Mouse (Mus musculus) thymus, postnatal 10 days (tissue): ENCODE data around the gene B830017H08Rik.

Experiments used
- DNase-seq, 2 experiments: peaks; one replicate each; pipeline ENCODE4 v3.0.0; 2021; ENCODE audit warnings: low spot score in 2 of 2

The B830017H08Rik gene

DNA sequence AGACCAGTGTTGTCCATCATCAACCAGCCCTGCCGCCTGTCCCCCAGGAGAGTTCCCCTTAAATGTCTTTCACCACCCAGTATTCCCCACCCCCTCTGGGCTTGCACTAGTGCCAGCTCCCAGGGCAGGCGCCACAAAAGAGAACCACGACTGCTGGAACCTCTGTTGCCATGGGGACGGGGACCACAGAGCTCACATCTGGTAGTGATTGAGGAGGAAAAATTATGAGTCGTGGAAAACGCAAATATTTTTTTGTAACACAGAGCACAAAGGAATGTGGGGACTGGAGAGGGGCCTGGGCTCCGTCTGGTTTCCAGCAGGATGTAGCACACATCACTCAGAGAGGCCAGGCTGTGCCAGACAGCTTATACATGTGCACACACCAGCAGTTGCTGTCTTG lies 23.2 kb upstream of the B830017H08Rik start:
- DNase-seq = no peak

DNA sequence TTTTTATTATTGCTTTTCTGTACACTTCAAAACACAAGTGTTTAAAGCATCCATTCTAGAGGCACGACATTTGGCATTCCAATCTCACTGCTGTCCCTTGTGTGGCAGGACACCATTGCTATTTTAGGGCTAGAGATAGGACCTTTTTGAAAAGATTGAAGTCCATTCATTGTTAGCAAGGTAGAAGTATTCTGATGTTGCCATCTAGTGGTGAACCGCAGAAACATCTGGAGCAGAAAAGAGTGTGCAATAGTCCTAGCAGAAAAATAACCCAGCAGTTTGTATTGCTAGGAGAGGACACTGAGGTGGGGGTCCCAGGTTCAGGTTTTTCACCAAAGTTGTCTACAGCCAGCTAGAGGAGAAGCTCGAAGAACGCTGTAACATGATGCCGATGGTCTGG lies 20.8 kb upstream of the B830017H08Rik start:
- DNase-seq = no peak

DNA sequence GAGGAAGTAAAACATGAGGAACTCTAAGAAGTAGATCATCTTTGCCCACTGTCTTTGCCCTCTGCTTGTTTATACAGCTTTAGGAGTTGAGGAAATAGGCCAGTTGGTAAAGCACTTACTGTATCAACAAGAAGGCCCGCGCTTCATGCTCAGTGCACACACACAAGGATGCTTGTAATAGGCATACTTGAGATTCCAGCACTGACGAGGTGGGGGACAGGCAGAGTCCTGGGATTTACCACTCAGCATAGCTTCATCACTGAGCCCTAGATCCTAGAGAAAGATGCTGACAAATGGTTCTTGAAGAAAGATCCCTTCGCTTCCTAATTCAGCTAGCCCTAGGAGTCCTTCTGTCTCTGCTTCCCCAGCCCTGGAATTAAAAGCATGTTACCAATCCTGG lies 19.7 kb upstream of the B830017H08Rik start:
- no peak for DNase-seq

DNA sequence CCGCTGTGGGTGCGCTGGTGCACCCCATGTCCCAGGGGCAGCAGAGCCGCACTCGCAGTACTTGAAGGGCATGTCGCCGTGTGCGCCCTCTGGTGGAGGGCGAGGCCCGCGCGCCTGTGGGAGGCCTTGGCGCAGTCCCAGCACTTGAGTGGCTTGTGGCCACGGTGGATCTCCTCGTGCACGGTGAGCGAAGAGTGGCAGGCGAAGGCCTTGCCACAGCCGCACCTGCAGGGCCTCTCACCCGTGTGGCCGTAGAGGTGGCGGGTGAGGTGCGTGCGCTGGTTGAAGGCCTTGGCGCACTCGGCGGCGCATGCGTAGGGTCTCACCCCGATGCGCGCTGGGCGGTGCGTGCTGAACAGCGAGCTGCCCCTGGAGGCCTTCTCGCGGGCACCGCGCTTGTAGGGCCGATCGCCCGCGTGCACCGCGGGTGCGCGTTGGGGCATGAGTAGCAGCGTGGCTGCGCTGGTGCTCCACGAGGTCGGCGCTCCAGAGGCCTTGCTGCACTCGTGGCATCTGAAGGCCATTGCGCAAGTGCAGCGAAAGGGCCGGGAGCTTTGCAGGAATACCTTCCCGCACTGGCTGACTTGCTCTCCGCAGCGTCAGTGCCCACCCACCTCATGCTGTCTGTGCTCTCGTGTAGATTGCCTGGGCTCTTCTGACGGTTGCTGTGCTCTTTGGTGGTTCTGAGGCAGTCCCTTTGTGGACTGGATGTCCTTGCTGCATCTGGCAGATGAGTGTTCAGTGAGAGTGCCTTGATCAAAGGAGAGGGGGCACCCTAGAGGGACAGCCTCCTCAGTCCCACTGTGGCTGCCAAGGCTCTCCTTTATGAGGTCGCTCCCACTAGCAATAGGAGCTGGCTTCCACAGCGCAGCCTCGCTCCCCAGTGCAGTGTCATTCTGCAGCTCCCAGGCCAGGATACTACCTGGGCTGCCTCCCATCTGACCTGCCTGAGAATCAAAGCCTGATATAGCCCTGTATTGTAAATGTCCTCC lies 17.2 kb upstream of the B830017H08Rik start:
- peak; percentile 58 to 74 for DNase-seq

DNA sequence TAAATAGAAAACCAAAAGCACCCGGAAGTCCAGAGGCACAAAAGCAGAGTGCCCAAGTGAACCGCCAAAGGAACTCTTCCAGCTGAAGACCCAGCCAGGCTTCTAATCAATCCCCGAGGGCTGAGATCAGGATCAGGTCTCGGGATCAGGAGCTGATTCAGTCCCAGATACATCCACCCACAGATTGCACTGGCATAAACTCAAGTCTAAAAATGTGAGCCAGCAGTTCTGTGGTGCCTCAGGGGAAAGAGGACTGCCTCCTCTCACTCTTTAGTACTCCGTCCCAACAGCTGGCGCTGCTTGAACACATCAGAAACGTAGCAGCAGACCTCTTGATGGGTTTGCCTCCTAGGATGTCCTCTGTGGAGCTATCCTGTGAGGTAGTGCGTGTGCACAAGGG lies 16.4 kb upstream of the B830017H08Rik start:
- no peak for DNase-seq

DNA sequence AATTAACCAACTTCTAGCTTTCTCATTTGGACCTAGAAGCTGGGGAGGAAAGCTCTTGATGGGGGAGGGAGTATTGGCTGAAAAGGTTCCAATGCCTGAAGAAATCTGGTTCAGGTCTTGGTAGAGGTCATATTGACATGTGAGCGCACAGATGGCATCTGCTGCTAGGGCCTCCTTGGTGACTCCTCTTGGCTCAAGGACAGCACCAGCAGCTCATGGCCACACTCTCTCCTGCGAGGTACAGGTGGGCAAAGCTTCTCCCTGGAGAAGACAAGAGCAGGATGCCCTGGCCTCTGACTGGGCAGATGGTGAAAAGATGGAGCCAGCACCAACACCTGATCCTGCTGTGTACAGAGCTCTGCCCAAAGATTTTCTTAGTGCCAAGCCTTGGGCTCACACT lies 6.4 kb upstream of the B830017H08Rik start:
- no peak for DNase-seq

DNA sequence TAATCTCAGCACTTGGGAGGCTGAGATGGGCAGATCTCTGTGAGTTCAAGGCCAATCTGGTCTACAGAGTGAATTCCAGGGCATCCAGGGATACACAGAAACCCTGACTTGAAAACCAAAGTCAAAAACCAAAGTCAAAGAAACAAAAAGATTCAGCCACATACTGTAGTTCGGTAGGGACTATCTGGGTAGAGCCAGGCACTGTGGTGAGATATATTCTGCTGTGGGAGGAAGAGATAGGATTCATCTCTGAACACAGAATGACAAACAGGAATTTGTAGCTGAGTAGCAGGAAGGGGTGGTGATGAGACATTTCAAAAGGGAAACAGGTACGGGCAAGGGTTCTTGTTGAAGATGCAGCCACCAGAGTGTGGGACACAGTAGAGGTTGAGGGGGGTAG lies 4.7 kb upstream of the B830017H08Rik start:
- DNase-seq = no peak

DNA sequence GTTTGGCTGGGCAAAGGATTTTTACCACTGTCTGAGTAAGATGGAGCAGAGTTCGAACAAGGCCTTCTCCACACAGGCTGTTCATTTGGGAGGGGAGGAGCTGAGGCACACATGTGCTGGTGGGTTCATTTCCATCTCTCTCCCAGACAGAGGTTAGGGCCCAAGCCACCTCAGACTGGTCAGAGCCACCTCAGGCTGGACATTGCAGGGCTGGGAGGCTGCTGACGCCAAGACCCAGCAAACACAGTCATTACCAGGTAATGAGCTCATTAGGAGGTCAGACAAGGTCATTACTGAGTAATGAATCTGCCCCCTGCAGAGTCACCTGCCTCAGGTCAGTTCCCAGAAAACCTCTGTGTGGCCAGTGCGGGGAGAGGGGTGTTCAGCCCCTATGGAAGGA lies 4.1 kb upstream of the B830017H08Rik start:
- no peak for DNase-seq

DNA sequence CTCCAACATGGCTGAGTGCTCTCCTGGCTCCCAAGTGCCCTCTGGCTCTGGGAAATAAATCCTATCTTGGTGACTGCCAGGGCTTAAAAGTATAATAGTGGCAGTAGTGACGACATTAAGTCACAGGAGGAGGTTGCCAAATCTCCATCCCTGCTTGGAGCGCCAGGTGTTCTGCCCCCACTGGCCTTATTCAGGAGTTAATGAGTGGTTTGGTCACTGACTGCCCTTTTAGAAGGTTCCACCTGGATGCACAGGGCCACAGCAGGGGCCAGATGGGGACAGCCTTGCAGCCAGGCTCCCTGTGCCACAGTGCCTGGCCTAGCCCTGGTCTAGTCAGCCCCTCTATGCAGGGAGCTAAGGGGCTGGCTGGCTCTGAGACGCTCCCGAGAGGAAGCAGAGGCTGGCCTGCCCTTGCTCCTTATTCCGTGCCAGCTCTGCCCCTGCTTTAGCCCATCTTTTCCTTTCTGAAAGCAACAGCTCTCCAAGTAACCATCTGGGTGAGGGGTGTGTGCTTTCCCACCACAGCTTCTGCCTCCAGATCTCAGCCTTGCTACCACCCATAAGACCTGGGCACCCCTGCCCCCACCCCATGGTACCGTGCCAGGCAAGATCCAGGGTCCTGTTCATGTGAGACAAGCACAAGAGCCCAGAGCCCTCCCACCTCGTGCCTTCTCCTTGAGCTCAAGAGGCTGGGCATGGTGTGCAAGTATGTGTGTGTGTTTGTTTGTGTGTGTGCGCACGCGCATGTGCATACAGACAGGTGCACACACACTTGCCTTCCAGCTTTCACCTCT lies 2.3 kb upstream of the B830017H08Rik start:
- DNase-seq = no peak

DNA sequence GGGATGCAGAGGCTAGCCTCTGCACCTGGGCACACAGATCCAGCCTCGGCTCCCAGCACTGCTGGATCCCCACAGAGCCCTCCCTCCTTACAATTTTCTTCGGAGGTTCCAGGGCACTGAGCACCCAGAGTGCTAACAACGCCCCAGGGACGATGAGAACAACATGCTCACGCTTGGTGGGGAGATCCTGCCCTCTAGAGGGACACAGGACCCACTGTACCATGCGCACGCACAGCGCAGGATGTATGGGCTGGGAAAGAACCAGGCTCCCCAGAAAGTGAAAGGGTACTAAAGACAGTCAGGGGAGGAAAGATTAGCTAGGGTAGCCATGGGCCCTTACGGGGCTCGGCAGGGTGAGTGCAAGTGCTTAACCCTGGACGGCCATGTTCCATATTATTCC lies 1.1 kb upstream of the B830017H08Rik start:
- DNase-seq = no peak

DNA sequence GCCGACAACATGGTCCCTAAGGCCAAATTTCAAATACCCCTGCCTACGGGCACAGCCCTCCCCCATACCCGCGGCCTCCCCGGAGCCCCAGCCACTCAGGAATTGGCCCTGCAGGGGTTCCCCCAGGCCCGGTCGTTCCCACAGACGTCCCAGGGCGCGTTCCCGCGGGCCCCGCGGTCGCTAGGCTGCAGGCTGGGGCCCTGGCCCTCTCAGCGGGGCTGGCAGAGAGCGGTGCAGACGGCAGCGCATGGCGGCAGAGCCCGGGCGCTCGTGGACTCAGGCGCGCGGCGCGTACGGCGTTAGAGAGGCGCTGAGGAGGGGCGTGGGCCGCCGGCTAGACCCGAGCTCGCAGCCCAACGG lies 380 bp downstream of the B830017H08Rik start:
- no peak for DNase-seq

DNA sequence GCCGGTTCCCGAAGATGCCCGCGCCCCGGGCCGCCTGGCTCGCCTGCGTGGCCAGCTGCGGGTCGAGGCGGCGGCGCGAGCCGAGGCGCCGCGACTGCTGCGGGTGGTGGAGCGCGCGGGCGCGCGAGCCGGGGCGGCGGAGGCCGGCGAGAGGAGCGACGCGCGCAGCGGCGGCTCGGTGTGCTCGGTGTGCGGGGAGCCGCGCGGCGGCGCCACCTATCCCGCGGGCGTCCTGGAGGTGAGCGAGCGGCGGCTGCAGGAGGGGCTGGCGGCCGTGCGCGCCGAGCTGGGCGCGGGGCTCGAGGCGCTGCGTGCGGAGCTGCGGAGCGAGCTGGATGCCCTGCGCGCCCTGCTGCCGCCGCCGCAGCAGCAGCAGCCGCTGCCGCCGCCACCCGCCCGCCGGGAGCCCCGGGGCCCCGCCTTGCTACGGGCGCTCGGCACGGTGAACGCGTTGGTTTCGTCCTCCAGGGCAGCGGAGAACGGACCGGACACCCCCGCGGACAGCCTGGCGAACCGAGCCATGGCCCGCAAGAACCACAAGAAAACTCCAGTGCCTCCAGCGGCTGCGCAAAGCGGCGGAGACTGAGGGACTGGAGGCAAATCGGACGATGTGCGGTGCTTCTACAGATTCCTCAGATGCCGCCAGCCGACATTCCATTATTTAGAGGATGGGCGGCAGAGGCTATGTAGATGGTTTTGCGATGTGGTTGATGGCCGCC lies 919 bp downstream of the B830017H08Rik start:
- DNase-seq = no peak

DNA sequence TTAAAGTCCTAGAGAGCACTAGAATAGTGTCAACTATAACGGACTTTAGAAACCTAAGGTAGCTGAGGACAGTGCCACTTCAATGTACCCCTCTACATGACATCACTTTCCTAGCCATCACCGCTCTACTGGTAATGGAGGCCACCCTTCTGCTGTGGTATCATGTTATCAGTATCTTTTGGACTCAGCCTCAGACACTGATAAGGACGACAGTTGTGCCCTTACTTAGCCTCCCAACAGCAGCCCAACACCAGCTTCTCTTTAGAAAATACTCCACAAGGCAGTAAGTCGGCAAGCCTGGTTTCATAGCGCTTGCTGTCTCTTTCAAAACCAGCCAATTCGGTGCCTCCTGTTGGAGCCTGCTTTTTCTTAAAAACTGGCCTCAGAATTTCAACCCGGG lies 1.6 kb downstream of the B830017H08Rik start:
- no peak for DNase-seq

DNA sequence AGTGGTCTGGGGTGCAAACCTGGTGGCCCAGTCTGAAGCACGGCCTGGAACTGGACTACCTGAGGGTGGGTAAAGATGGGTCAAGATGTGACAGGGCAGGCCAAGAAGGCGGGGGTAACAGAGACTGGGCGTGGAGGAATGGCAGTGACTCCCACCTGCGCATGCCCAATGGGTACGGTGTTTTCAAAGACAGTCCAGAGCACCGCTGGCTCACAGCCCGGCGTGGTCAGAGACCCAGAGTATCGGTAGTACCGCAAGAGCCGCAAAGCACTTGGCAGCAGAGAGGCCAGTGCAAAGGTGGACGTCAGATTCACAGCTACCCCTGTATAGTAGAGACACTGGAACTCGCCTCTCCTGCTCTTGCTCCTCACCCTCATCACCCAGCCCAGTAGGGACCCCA lies 2.6 kb downstream of the B830017H08Rik start:
- DNase-seq = no peak

DNA sequence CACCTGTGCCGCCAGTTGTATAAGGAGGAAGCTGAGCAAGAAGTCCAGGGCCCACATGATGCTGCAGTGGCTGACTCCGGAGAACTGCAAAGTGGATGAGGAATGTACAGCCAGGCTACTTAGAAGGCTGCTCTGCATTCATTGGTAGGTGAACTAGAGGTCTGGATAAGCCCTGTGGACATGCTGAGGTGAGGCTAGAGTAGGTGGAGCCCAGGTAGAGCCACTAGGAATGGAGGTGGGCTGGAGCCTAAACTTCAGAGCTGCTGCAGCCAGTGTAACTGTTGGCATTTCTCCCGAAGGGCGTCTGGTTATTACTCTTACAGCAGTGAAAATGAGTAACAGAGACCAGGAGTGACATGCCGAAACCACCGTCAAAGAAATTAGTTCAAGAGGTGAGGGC lies 5.1 kb downstream of the B830017H08Rik start, which contains the start of gene Car15:
Car15 (minus strand) TSS at position 314 of the 400 bp plus-strand sequence.
- no peak for DNase-seq

DNA sequence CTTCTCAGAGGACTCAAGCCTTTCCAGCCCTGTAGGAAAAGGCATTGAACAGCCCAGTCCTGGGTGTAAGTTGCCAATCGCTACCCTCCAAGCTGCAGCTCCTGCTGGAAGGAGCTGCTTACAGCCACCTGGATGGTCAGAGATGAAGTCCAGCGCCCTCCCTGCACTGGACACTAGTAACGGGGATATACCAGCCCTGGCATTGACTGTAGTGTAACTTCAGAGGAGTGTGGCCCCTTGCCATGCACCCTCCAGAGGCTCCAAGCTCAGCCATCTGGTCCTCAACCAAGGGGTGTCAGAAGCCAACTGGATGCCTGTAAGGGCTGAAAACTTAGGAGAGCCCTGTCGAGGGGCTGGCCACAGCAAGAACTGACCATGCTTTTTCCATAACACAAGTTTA lies 7.1 kb downstream of the B830017H08Rik start:
- DNase-seq = no peak

DNA sequence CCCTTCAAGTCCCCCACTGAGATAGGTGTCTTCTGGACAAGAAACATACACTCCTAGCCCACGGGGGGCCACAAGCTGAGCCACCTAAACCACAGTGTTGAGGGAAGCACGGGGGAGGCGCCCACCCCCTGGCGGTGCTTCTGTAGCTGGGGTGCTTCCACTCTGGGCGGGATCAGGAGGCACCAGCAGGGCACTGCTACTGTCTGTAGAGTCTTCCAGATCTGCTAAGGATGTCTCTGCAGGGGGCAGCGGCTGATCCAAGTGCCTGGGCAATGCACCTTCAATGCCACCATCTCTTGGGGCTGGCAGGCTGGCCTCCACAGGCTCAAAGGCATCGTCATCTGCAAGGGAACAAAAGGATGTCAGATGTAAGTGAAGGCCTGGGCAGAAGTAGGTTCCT lies 9.5 kb downstream of the B830017H08Rik start:
- DNase-seq = no peak

DNA sequence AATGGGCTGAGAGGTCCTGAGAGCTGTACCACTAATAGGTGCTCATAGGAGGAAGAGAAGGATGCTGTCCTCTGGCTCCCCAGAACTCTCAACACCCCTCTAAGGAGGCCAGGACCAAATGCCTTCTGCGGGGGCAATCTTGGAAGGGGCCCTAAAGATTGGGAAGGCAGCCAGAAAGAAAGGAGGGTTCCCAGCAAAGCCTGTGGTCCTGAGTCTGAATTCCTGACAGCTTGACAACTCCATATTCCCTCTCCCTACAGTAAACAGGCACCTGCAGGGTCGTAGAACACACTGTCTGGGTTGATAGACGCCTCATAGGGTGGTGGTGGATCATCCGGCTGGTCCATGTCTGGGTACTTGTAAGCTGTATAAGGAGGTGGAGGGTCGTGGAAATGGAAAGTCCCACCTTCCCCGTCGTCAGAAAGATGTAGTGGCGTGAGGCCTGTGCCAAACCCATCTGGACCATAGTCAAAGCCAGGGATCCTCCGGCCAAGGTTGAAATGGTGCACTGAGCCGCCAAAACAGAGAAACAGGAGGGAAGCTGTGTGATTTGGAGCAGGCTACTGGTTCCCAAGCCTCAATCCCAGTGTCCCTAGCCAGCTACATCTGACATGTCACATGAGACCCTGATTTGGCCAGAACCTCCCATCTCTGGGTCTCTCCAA lies 10.9 kb downstream of the B830017H08Rik start:
- no peak for DNase-seq

DNA sequence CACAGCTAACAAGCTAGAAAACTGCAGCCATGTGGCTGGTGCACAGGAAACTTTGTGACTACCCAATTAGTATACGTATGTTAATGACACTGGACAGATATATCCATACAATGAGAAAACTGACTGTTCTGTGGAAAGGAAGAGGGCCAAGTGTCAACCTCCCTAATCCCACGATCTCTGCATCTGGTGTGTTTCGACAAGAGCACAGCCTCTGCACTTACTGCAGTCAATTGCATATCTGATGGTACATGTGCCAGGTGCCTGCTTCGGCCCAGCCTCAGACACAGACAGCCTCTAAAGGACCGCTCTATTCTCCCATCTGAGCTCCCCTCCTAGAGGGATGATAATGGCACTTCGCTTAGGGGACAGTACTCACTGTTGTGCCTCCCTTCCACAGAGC lies 15.5 kb downstream of the B830017H08Rik start:
- no peak for DNase-seq

DNA sequence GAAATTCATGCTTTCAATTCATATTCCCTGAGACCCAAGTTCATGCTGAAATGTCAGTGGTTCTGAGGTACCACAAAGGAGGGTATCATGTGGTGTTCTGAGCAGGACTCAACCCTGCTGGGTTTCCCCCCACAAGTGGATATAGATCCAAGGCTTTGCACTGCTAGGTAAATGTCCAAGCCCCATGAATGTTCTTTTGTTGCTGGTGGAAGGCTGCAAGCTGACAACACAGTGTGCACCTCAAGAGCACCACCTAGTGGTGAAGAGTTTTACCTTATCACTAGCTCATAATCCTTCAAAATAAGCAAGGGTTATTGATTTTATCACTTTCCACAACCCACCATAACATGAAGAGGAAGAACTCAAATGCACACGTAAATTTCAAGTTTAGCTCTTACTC lies 16.0 kb downstream of the B830017H08Rik start:
- peak in 1 of 2 experiments; percentile 64 for DNase-seq

DNA sequence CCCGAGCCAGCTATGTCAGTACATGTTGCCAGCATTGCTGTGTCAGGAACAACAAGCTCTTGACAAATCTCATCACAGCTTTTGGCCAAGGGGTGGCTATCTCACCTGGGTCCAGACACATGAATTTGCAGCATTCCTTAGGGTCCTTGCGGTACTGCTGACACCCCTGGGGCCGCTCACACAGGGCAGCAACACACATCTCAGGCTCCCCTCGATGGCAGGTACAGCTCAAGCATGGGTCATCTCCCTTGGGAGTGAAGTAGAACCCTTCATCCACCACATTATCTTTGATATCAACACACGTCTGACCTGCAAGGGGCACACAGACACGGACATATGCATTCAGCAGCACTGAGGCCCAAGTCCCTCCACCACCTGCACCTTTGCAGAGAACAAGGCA lies 16.6 kb downstream of the B830017H08Rik start:
- DNase-seq = no peak

DNA sequence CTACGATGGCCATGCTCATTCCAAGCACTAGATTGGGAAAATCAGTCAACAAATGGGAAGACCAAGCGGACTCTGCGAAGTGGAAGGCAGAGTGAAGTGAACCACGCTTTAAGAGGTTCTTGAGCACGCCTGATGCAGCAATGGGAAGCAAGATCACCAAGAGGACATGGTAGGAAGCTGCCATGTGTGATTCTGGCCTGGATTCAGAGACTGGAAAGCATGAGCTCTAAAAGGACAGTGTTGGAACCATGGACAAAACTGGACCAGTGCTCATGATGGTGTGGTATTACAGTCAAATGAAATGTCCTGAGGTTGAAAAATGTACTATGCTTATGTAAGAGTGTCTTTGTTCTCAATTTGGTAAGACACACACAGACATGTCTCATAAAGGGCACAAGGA lies 18.4 kb downstream of the B830017H08Rik start:
- DNase-seq = no peak
